Mouse (Mus musculus): ENCODE results near the gene Psapl1. TPM values are rescaled to one million over a fixed set of nuclear protein-coding genes. Genes with fewer than 3 reads are reported as not detected.
A peak's percentile ranks its signal among the peaks of the same experiment; 100 is the strongest.

The Psapl1 gene
- total and polyA plus RNA-seq, 2 experiments from 2014 or later: not detected

GRCm38 (mm10) chr5:36248022-36248421, 44.2 kb downstream of the Psapl1 start:
- Histone ChIP-seq H3K27ac (no peak overlapping the region), H3K4me2 (ENCODE audit: low read depth, low read length) (no peak overlapping the region), H3K4me3 (ENCODE audit: low read length) (no peak overlapping the region), H3K36me3 (ENCODE audit: insufficient read depth, low read length) (no peaks in the 10 kb centered on the region), H3K4me1 (ENCODE audit: insufficient read depth, low read length) (peaks cover 7% of the 10 kb centered on the region; the same call in 1 of the 2 replicates), H3K9me3 (ENCODE audit: low read length) (no peaks in the 10 kb centered on the region), H3K27me3 (ENCODE audit: insufficient read depth, low read length) (no peaks in the 10 kb centered on the region), H3K9ac (replicated peaks; ENCODE audit: low read length) (no peak overlapping the region)
- no peak for DNase-seq (ENCODE audit: low spot score)
- 88% methylated on average over 3 of the region's 3 CpGs for WGBS
- no peak for ATAC-seq
- no peak for TF ChIP-seq CTCF (IDR thresholded peaks at IDR 0.05; ENCODE audit: low read depth)

- no peak for TF ChIP-seq CTCF (IDR thresholded peaks at IDR 0.05; ENCODE audit: low read depth)
- no peak overlapping the region for H3K27ac ChIP-seq
- DNase-seq (ENCODE audit: low spot score) (peak; percentile 1), ATAC-seq (no peak)
- no peak overlapping the region for H3K9ac ChIP-seq (replicated peaks; ENCODE audit: low read length)
- 81% methylated on average over 17 of the region's 17 CpGs for WGBS
- H3K27me3 ChIP-seq (ENCODE audit: insufficient read depth, low read length): no peaks in the 10 kb centered on the region
- H3K4me3 ChIP-seq (ENCODE audit: low read length): no peak overlapping the region
- no peaks in the 10 kb centered on the region for H3K36me3 ChIP-seq (ENCODE audit: insufficient read depth, low read length)
- peaks cover 7% of the 10 kb centered on the region; the same call in 1 of the 2 replicates for H3K4me1 ChIP-seq (ENCODE audit: insufficient read depth, low read length)
- H3K4me2 ChIP-seq (ENCODE audit: low read depth, low read length): no peak overlapping the region
- no peaks in the 10 kb centered on the region for H3K9me3 ChIP-seq (ENCODE audit: low read length)
Measured at GRCm38 (mm10) chr5:36252746-36253504, 49.1 kb downstream of the Psapl1 start.

GRCm38 (mm10) chr5:36254642-36255516, 51.1 kb downstream of the Psapl1 start:
- Histone ChIP-seq H3K27me3 (ENCODE audit: insufficient read depth, low read length) (no peaks in the 10 kb centered on the region), H3K4me1 (ENCODE audit: insufficient read depth, low read length) (peaks cover 16% of the 10 kb centered on the region), H3K4me2 (ENCODE audit: low read depth, low read length) (no peak overlapping the region), H3K4me3 (ENCODE audit: low read length) (no peak overlapping the region), H3K36me3 (ENCODE audit: insufficient read depth, low read length) (no peaks in the 10 kb centered on the region), H3K9ac (replicated peaks; ENCODE audit: low read length) (no peak overlapping the region), H3K27ac (no peak overlapping the region), H3K9me3 (ENCODE audit: low read length) (no peaks in the 10 kb centered on the region)
- TF ChIP-seq CTCF (IDR thresholded peaks at IDR 0.05; ENCODE audit: low read depth): no peak
- 54% methylated on average over 18 of the region's 18 CpGs for WGBS
- DNase-seq (ENCODE audit: low spot score) (peak; percentile 15), ATAC-seq (no peak)

Other genes starting within 250 kb of the Psapl1 start
- 47.8 and 50.3 TPM in 2 replicates for gene Sorcs2, start 194.1 kb downstream of the Psapl1 start, total RNA-seq (2014; rRNA removed)
- 11.5 and 12.4 TPM in 2 replicates for gene Sorcs2, start 194.1 kb downstream of the Psapl1 start, polyA plus RNA-seq (2015; fragmentation: Nextera tagmentation; extraction: Ambion mirVana)